Mouse (Mus musculus) urinary bladder, postnatal 36 days (tissue): ENCODE measurements around the gene Fcho1.
"Not testable (repeated sequence)": the region's sequence is repeated elsewhere in the genome, so short reads cannot be mapped to it uniquely, and the experiment has no call there.

Experiments
- DNase-seq, 2 experiments: peaks; one replicate each; pipeline ENCODE4 v3.0.0; 2022; ENCODE audit warnings: low spot score in 2 of 2, mixed read lengths in 1 of 2

Fcho1 gene

GRCm38 (mm10) chr8:71725122-71725924, at the start of gene Fcho1:
Fcho1 (minus strand) TSS chr8:71725716.
- DNase-seq, result peak; percentile 58 to 69

- DNase-seq, result no peak
Measured at GRCm38 (mm10) chr8:71771336-71771735, 45.8 kb upstream of the Fcho1 start.

GRCm38 (mm10) chr8:71758816-71759215, 33.3 kb upstream of the Fcho1 start:
- DNase-seq, result no peak

- DNase-seq, result not testable (repeated sequence)
Measured at GRCm38 (mm10) chr8:71752881-71753552, 27.5 kb upstream of the Fcho1 start.

- DNase-seq, result not testable (repeated sequence)
Measured at GRCm38 (mm10) chr8:71752263-71752662, 26.7 kb upstream of the Fcho1 start.

- peak; percentile 28 to 42 for DNase-seq
Measured at GRCm38 (mm10) chr8:71751337-71751886, 25.9 kb upstream of the Fcho1 start.

- DNase-seq, result not testable (repeated sequence)
Measured at GRCm38 (mm10) chr8:71749321-71750075, 24.0 kb upstream of the Fcho1 start.

- DNase-seq, result not testable (repeated sequence)
Measured at GRCm38 (mm10) chr8:71747082-71747481, 21.6 kb upstream of the Fcho1 start.

GRCm38 (mm10) chr8:71745322-71745721, 19.8 kb upstream of the Fcho1 start:
- no peak for DNase-seq

GRCm38 (mm10) chr8:71742783-71743182, 17.3 kb upstream of the Fcho1 start:
- no peak for DNase-seq

- no peak for DNase-seq
Measured at GRCm38 (mm10) chr8:71741687-71742114, 16.2 kb upstream of the Fcho1 start.

GRCm38 (mm10) chr8:71741226-71741625, 15.7 kb upstream of the Fcho1 start:
- no peak for DNase-seq

- DNase-seq, result not testable (repeated sequence)
Measured at GRCm38 (mm10) chr8:71738316-71738715, 12.8 kb upstream of the Fcho1 start.

- DNase-seq, result peak; percentile 48 to 59
Measured at GRCm38 (mm10) chr8:71731652-71732230, 6.2 kb upstream of the Fcho1 start.

GRCm38 (mm10) chr8:71728826-71729620, 3.5 kb upstream of the Fcho1 start:
- no peak for DNase-seq

- no peak for DNase-seq
Measured at GRCm38 (mm10) chr8:71728240-71728785, 2.8 kb upstream of the Fcho1 start.

- DNase-seq, result no peak
Measured at GRCm38 (mm10) chr8:71724389-71724788, 1.1 kb downstream of the Fcho1 start.

- no peak for DNase-seq
Measured at GRCm38 (mm10) chr8:71723047-71723551, 2.4 kb downstream of the Fcho1 start.

- no peak for DNase-seq
Measured at GRCm38 (mm10) chr8:71719928-71720457, 5.5 kb downstream of the Fcho1 start.

- DNase-seq, result no peak
Measured at GRCm38 (mm10) chr8:71719218-71719617, 6.3 kb downstream of the Fcho1 start.
